Mouse (Mus musculus) spleen, adult 2 months (tissue): ENCODE data around the gene Plekha1.

ENCODE experiments used
- CTCF ChIP-seq: fragments of 200-500 bp; IDR thresholded peaks from 2 replicates; pipeline ENCODE4 v1.5.1; 2011; ENCODE audit warnings: mild to moderate bottlenecking, inconsistent platforms; ENCODE audit not compliant: insufficient read depth, insufficient read length, insufficient replicate concordance; ENCODE audit errors: extremely low read depth
- POLR2A ChIP-seq: fragments of 200-500 bp; IDR thresholded peaks from 2 replicates; pipeline ENCODE4 v1.6.1; 2011; ENCODE audit warnings: low read depth, low read length, inconsistent platforms

GRCm38 (mm10) chr7:130831586-130831985 lies 34.0 kb upstream of the Plekha1 start:
- no peak for TF ChIP-seq POLR2A
- TF ChIP-seq CTCF, result no peak
